Mouse (Mus musculus) cerebellum, postnatal 4 days (tissue): ENCODE data around the gene D1Pas1.

ENCODE experiments used
- DNase-seq, 2 experiments: peaks; one replicate each; pipeline ENCODE4 v3.0.0; 2022; ENCODE audit warnings: low spot score in 2 of 2, mixed read lengths in 1 of 2

Gene D1Pas1

DNA sequence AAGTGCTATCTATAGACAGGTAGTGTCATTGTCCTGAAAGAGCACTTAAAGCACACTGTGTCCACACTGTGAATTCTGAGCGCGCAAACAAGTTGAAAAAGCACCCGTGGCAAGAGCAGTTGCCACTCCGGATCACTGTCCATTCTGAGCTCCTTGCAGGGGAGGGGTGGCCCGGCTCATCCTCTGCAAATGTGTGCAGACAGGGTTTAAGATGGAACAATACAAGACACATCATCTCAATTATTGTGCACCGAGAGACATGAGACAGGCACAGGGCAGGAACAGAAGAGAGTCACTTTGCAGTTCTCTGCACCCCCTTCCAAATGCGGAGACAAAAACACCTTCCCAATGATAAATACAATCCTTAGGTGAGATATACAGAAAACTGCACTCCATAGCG is 19.3 kb downstream of the D1Pas1 start:
- DNase-seq: no peak

DNA sequence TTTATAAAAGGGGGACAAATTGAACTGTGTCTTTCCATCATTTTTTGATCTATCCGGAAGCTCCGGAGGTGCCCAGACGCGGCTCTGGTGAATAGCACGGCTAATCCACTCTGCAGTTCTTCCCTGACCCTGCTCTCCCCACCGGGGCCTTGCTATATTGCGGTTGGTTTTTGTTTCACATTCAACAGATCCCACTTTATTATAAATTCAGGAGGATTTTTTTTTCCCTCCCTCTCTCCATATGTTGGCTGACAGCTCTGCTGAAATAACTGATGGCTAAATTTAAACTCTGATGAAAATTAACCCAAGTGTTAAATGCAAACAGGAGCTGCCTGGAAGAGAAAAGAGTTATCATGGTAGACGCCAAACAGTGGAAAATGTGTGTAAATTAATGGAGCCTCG is 21.1 kb downstream of the D1Pas1 start:
- no peak for DNase-seq

DNA sequence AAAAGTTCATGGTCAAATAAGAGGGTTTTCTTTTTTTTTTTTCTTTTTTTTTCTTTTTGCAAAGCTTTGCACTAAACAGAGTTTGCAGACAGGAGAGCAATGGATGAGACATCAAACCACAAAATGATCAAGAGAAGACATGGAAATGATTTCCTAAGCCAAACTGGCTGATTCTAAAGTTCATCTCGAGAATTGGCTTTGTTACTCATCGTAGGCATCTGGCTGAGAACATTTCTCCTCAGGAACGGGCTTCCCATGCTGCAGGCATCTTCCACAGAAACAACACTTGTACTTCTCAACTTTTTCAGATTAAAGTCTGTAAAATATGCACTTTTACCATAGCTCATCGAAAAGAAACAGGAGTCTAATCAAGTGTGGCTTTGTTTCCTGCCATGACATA is 21.6 kb downstream of the D1Pas1 start:
- no peak for DNase-seq

DNA sequence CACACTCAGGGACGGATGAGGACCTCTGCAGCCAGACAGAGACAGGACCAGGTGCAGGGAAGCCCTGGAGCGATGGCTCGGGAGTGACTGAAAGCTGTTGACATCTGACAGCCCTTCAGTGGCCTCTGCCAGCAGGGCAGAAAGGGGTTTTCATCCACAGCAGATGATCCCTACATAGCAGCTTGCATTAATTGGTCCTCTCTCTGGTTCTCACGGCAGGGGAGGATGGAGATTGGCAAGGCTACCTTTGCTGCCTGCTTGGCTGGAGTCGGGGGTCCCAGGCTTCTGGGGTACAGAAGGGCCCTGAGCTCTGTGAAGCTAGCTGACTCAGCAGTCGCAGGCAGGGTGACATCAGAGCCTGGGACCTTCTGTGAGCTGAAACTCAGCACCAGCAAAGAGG is 24.3 kb downstream of the D1Pas1 start:
- DNase-seq: peak in 1 of 2 experiments; percentile 39

DNA sequence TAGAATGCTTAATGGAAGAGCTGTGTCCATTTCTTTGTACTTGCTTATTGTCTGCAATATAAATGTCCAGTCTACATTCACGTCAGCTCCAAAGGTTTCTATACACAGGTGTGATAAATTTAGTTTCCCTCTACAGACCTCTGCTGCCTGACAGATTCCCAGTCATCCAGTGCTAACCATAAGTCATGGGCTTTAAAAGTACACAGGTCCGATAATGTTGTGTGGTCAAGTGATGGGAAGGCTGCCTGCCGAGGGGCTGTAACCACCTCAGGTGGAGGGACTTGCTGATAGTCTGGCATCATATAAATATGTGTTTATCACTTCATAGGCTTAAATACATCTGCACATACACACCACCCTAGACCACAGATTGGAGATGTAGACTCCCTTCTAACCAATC is 24.9 kb downstream of the D1Pas1 start:
- no peak for DNase-seq

DNA sequence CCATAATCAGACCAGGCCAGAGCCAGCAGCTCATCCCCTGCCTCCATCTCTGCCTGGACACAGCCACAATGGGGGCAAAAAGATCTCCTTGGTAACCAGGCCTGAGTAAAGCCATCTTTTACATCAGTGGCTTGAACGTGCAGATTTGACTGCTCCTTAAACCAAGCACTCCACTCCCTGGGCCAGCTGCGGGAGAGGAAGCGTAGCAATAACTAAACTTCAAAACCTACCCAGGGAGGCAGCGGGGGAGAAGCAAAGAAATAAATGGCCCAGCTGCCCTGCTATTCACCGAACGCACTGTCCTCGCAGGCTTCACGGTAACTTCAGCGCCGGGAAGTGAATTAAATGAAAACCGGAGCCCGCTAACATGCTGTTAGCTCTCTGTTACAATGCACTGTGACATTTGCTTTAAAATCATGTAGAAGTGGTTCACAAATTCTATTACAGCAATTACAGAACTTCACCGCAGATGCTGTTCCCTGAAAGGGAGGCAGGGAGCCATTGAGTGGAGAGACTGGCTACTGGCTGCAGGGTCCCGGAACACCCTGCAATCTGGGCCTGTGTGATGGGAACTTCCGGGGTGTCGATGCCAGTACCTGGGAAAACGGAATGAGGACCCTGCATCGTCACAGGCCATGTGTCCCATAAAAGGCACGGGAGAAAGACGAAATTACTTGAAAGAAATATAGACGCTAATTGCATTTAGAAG is 30.5 kb downstream of the D1Pas1 start:
- DNase-seq: no peak

DNA sequence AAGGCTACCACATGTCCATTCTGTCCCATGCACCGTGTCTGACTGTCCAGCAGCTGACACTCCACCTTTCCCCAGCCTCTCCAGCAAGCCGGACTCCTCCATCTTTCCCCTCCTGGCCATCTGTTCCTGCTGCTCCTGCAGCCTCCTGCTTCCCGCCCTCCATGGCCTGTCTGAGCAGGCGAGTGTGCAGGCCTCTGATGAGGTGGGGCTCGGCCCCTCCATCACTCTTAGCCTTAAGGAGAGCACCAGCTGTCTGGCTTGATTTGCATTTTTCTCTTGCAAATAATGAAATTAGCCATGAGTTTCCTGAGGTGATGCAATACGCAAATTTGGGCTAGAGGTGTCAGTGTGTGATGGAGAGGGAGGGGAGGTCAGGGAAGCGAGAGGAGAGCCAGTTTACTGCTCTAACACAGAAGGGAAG is 36.2 kb downstream of the D1Pas1 start:
- DNase-seq: peak in 1 of 2 experiments; percentile 51

DNA sequence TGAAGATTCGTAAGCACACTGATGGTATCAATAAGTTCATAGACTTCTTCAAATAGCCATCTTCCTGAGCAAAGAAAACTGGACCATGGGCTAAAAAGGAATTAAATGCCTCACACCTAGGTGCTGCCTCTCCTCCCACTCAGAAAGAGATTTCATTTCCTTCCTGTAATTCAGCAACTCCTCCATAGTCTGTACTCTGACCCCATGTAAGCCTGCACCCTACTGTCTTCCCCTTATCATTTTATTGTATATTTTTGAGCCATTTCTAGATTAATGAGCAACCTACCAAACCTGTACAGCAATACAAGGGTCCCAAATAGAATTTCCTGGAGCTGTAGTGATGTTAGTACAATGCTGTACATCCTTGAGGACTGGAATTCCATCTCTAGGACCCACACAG is 37.1 kb downstream of the D1Pas1 start:
- no peak for DNase-seq

DNA sequence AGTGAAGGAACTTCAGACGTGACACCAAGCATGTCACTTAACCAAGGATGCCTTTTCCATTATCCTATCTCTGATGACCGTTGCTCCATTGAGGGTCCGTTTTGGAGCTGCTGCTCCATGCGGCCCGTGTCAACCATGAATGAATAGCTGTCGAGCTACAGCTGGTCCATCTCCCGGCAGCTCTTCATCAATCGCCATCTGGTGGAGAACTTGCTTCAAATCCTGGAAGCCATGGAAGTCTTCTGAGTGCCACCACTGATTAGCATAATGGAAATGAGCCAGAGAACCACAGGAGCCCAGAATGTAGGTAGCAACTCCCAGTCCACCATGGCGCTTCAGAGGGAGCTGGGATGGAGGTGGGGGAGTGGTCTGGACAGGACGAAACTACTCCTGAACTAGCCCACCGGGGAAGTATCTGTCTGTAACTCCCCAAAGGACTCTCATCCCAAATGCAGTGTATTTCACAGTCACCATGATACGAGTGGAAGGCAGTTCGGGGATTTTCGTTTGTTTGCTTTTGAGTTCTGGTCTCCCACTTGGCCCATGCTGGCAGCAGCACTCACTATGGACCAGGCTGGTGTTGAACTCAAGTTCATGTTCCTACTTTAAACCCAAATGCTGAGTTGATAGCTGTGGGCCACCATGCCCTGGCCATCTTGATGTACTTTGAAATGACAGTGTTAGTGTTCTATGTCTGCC is 39.2 kb downstream of the D1Pas1 start:
- DNase-seq: peak in 1 of 2 experiments; percentile 9

DNA sequence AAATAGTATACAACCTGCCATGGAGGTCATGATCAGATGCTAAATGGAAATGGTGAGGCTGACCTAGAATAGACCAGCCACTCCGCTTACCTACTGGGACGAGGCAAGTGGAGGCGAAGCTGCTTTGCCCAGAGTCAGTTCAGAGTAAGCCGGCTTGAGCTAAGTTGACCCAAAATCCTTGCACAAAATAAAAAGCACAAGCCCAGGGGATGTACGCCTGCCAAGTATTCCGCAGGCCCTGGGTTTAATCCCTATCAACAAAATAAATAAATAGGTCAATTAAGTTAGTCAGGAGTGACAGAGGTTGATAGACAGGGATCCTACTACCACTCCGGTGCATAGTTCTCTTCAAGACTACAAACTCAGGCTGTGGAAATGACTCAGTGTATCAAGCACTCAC is 41.0 kb downstream of the D1Pas1 start:
- DNase-seq: no peak

DNA sequence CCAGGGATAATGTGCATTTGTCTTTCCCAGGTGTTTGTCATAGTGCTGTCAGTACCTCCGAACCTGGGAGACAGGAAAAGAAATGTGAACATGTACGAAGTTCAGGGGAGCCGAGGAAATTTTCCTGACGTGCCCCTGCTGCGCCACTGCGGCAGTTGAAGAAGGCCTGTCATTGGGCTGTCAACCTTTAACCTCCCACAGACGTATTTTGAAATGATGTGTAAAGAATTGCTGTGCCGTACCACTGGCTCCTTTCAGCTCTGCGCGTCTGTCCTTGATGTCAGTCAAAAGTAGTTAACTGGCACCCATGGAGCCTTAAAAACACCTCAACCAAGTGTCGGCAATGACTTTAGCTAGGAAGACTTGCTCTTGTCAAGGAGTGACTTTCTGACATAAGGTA is 42.9 kb downstream of the D1Pas1 start:
- DNase-seq: no peak

DNA sequence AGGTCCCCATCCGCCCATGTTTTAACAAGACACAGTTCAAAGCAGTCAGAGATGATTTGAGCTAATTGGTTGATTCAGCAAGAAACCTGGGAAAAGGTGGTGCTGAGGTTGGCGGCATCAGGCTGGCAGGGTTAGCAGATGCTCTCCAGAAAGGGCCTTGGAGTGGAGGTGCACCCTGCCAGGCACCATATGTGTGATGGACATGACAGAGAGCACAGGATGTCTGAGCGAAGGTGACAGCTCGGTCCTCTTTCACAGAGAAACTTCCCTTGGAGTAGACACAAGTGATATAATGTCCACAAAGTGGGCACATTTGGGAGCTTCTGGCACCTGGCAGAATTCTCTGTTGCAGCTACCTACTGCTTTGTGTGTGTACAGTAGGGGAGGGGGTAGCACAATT is 44.4 kb downstream of the D1Pas1 start:
- no peak for DNase-seq

DNA sequence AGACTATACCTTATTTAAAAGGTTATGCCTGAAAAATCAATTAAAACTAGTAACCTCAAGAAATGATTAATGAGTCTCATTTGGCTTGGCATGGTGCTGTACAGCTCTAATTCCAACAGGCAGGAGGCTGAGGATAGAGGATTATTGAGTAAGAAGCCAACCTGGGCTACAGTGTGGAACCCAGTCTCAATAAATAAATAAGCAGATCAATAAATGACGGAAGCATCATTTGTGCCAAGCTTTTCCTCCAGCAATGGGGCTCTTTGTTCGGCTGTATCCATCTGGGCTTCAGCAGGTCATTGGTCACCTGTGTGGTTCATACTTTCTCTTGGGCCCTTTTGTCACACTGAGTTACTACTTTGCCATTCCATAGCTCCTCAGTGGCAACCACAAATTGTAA is 46.9 kb downstream of the D1Pas1 start:
- DNase-seq: no peak

DNA sequence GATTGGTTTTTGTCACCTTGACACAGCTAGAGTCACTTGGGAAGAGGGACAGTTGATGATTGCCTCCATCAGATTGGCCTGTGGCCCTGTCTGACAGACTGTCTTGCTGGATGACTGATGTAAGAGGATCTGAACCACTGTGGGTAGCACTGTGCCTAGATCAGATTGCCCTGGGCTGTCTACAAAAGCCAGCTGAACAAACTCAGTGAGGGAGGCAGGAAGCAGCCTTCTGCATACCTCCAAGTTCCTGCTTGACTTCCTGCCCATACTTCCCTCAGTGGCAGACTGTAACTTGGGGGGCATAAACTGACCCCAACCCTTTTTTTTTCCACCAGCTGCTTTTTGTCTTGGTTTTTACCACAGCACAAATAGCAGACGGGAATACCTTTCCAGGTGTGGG is 48.5 kb downstream of the D1Pas1 start:
- DNase-seq: no peak

DNA sequence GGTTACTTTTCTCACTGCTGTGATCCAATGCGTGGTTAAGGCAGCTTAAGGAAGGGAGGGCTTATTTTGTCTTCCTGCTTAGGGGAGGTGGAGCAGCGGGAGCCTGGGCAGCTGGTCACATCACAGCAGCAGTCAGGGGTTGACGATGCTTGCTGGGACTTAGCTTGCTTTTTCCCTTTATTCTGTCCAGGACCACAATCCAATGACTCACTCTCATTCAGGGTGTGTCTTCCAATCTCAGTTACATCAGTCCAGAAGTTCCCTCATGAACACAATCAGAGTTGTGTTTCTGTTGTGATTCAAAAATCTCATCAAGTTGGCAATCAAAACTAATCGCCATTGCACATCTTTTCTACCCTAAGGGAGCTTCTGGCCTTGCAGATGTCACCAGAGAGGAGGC is 48.9 kb downstream of the D1Pas1 start:
- DNase-seq: no peak

DNA sequence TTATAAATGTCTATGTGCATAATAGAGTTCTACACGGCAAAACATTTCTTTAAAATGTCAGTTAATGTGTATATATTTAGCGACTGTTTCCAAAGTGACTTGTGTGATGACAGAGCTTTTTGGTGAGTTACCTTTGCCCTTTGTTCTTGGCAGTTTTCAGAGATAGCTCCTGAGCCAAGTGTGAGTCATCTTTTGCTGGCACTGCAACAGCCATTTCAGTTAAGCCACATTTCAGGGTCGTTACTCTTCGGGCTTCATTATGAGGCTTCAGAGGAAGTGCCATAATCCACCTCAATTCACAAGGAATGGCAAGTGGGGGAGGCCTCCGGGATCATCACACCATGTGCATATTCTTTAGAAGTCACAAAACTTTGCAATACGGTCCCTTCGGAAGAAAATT is 52.8 kb downstream of the D1Pas1 start:
- DNase-seq: no peak
